Mouse (Mus musculus): Measurements from ENCODE around the gene Wdr90. TPM values are rescaled to one million over a fixed set of nuclear protein-coding genes. Genes with fewer than 3 reads are reported as not detected.

Gene Wdr90
- polyA plus RNA-seq, 1 experiment from 2014 or later = 19.8 TPM

- Histone ChIP-seq H3K27ac (no peak overlapping the region), H3K9ac (no peak overlapping the region), H3K36me3 (no peaks in the 10 kb centered on the region), H3K4me3 (no peak overlapping the region), H3K4me2 (no peak overlapping the region), H3K4me1 (replicated peaks) (peaks cover 53% of the 10 kb centered on the region), H3K9me3 (no peaks in the 10 kb centered on the region), H3K27me3 (no peaks in the 10 kb centered on the region)
- WGBS = 91% methylated on average over 4 of the region's 4 CpGs
- no peak for ATAC-seq (ENCODE audit: low FRiP score)
Observed at GRCm38 (mm10) chr17:25806507-25806906, 54.8 kb downstream of the Wdr90 start.

GRCm38 (mm10) chr17:25802825-25803517, 58.3 kb downstream of the Wdr90 start:
- Histone ChIP-seq H3K9me3 (no peaks in the 10 kb centered on the region), H3K36me3 (no peaks in the 10 kb centered on the region), H3K4me3 (no peak overlapping the region), H3K4me2 (peak overlapping the region; percentile 37), H3K9ac (peak overlapping the region; percentile 63), H3K27me3 (peaks cover 4% of the 10 kb centered on the region; the same call in 1 of the 2 replicates), H3K27ac (peak overlapping the region; percentile 92), H3K4me1 (replicated peaks) (peaks cover 30% of the 10 kb centered on the region)
- WGBS = 8% methylated on average over 10 of the region's 10 CpGs
- ATAC-seq (ENCODE audit: low FRiP score) = peak; percentile 88

GRCm38 (mm10) chr17:25801029-25801428, 60.3 kb downstream of the Wdr90 start:
- H3K4me2 ChIP-seq = no peak overlapping the region
- H3K4me1 ChIP-seq (replicated peaks) = peaks cover 41% of the 10 kb centered on the region
- ATAC-seq (ENCODE audit: low FRiP score) = no peak
- no peak overlapping the region for H3K4me3 ChIP-seq
- WGBS = 9% methylated on average over 6 of the region's 6 CpGs
- no peak overlapping the region for H3K27ac ChIP-seq
- no peak overlapping the region for H3K9ac ChIP-seq
- H3K9me3 ChIP-seq = no peaks in the 10 kb centered on the region
- no peaks in the 10 kb centered on the region for H3K36me3 ChIP-seq
- H3K27me3 ChIP-seq = peaks cover 8% of the 10 kb centered on the region

GRCm38 (mm10) chr17:25796951-25797369, 64.3 kb downstream of the Wdr90 start, which contains the start of gene Metrn:
TSS of gene Metrn (minus strand) at chr17:25797136.
- ATAC-seq (ENCODE audit: low FRiP score) = peak; percentile 70
- Histone ChIP-seq H3K9ac (peak within 1 kb of the TSS; percentile 70), H3K27me3 (peaks cover 8% of the 10 kb centered on the region), H3K27ac (peak within 1 kb of the TSS; percentile 76; the same call in 1 of the 2 replicates), H3K4me2 (peak within 1 kb of the TSS; percentile 88), H3K36me3 (no peaks in the 10 kb centered on the region), H3K4me1 (replicated peaks) (peaks cover 52% of the 10 kb centered on the region), H3K4me3 (peak within 1 kb of the TSS; percentile 61), H3K9me3 (no peaks in the 10 kb centered on the region)
- under 1% methylated on average over 34 of the region's 35 CpGs for WGBS

GRCm38 (mm10) chr17:25796211-25796771, 65.0 kb downstream of the Wdr90 start:
- peak overlapping the region; percentile 70 for H3K9ac ChIP-seq
- peaks cover 6% of the 10 kb centered on the region for H3K27me3 ChIP-seq
- ATAC-seq (ENCODE audit: low FRiP score) = no peak
- no peaks in the 10 kb centered on the region for H3K36me3 ChIP-seq
- H3K9me3 ChIP-seq = no peaks in the 10 kb centered on the region
- WGBS = under 1% methylated on average over 37 of the region's 37 CpGs
- peak overlapping the region; percentile 76; the same call in 1 of the 2 replicates for H3K27ac ChIP-seq
- peaks cover 57% of the 10 kb centered on the region for H3K4me1 ChIP-seq (replicated peaks)
- H3K4me3 ChIP-seq = peak overlapping the region; percentile 61
- peak overlapping the region; percentile 88 for H3K4me2 ChIP-seq

GRCm38 (mm10) chr17:25795609-25796092, 65.7 kb downstream of the Wdr90 start, which contains the start of gene AC134908.4:
TSS of gene AC134908.4 (minus strand) at chr17:25795659.
- Histone ChIP-seq H3K4me1 (replicated peaks) (peaks cover 60% of the 10 kb centered on the region), H3K27ac (peak within 1 kb of the TSS; percentile 93), H3K4me3 (peak within 1 kb of the TSS; percentile 61), H3K4me2 (peak within 1 kb of the TSS; percentile 88), H3K27me3 (peaks cover 4% of the 10 kb centered on the region; the same call in 1 of the 2 replicates), H3K36me3 (no peaks in the 10 kb centered on the region), H3K9me3 (no peaks in the 10 kb centered on the region), H3K9ac (peak within 1 kb of the TSS; percentile 70)
- 6% methylated on average over 6 of the region's 6 CpGs for WGBS
- no peak for ATAC-seq (ENCODE audit: low FRiP score)

- no peaks in the 10 kb centered on the region for H3K36me3 ChIP-seq
- H3K9me3 ChIP-seq = no peaks in the 10 kb centered on the region
- H3K4me2 ChIP-seq = peak overlapping the region; percentile 88
- peaks cover 64% of the 10 kb centered on the region for H3K4me1 ChIP-seq (replicated peaks)
- 45% methylated on average over 17 of the region's 17 CpGs for WGBS
- peak overlapping the region; percentile 61 for H3K4me3 ChIP-seq
- peaks cover 4% of the 10 kb centered on the region; the same call in 1 of the 2 replicates for H3K27me3 ChIP-seq
- no peak for ATAC-seq (ENCODE audit: low FRiP score)
- H3K9ac ChIP-seq = peak overlapping the region; percentile 70
- H3K27ac ChIP-seq = peak overlapping the region; percentile 93
Observed at GRCm38 (mm10) chr17:25794998-25795397, 66.3 kb downstream of the Wdr90 start.

Small RNA genes lying within 50 kb of the gene (microRNA-seq; reads per million reads assigned to microRNA genes)
- gene Mir3082 = not detected

Other genes starting within 250 kb of the Wdr90 start
- gene Gng13, start 144.3 kb downstream of the Wdr90 start, polyA plus RNA-seq (2015; fragmentation: Nextera tagmentation; extraction: Ambion mirVana) = 1.6 TPM in 2 replicates
- gene Chtf18, start 134.1 kb downstream of the Wdr90 start, polyA plus RNA-seq (2015; fragmentation: Nextera tagmentation; extraction: Ambion mirVana) = 7.9 and 8.5 TPM in 2 replicates
- gene Rpusd1, start 133.8 kb downstream of the Wdr90 start, polyA plus RNA-seq (2015; fragmentation: Nextera tagmentation; extraction: Ambion mirVana) = 23.4 and 24.2 TPM in 2 replicates
- not detected in 2 replicates for gene Mslnl, start 125.5 kb downstream of the Wdr90 start, polyA plus RNA-seq (2015; fragmentation: Nextera tagmentation; extraction: Ambion mirVana)
- 0.34 TPM in 1 of 2 replicates, not detected in the other for gene Msln, start 107.1 kb downstream of the Wdr90 start, polyA plus RNA-seq (2015; fragmentation: Nextera tagmentation; extraction: Ambion mirVana)
- gene Narfl, start 87.7 kb downstream of the Wdr90 start, polyA plus RNA-seq (2015; fragmentation: Nextera tagmentation; extraction: Ambion mirVana) = 27.8 and 28.0 TPM in 2 replicates
- 125 and 138 TPM in 2 replicates for gene Haghl, start 75.8 kb downstream of the Wdr90 start, polyA plus RNA-seq (2015; fragmentation: Nextera tagmentation; extraction: Ambion mirVana)
- gene Ccdc78, start 74.9 kb downstream of the Wdr90 start, polyA plus RNA-seq (2015; fragmentation: Nextera tagmentation; extraction: Ambion mirVana) = 0.16 and 0.36 TPM in 2 replicates
- 86.6 and 86.8 TPM in 2 replicates for gene Fam173a, start 68.6 kb downstream of the Wdr90 start, polyA plus RNA-seq (2015; fragmentation: Nextera tagmentation; extraction: Ambion mirVana)
- gene AC134908.4, start 65.8 kb downstream of the Wdr90 start, polyA plus RNA-seq (2015; fragmentation: Nextera tagmentation; extraction: Ambion mirVana) = 0.60 TPM in 1 of 2 replicates, not detected in the other
- gene Metrn, start 64.4 kb downstream of the Wdr90 start, polyA plus RNA-seq (2015; fragmentation: Nextera tagmentation; extraction: Ambion mirVana) = 45.4 and 57.6 TPM in 2 replicates
- gene Fbxl16, start 52.4 kb downstream of the Wdr90 start, polyA plus RNA-seq (2015; fragmentation: Nextera tagmentation; extraction: Ambion mirVana) = 29.1 and 32.4 TPM in 2 replicates
- 26.6 and 30.7 TPM in 2 replicates for gene Wdr24, start 37.9 kb downstream of the Wdr90 start, polyA plus RNA-seq (2015; fragmentation: Nextera tagmentation; extraction: Ambion mirVana)
- 62.9 and 64.2 TPM in 2 replicates for gene Jmjd8, start 32.6 kb downstream of the Wdr90 start, polyA plus RNA-seq (2015; fragmentation: Nextera tagmentation; extraction: Ambion mirVana)
- 325 and 337 TPM in 2 replicates for gene Stub1, start 28.1 kb downstream of the Wdr90 start, polyA plus RNA-seq (2015; fragmentation: Nextera tagmentation; extraction: Ambion mirVana)
- 24.2 and 25.5 TPM in 2 replicates for gene Rhbdl1, start 24.2 kb downstream of the Wdr90 start, polyA plus RNA-seq (2015; fragmentation: Nextera tagmentation; extraction: Ambion mirVana)
- 8.1 and 8.5 TPM in 2 replicates for gene Gm20683, start 19.7 kb downstream of the Wdr90 start, polyA plus RNA-seq (2015; fragmentation: Nextera tagmentation; extraction: Ambion mirVana)
- gene Rhot2, start 16.6 kb downstream of the Wdr90 start, polyA plus RNA-seq (2015; fragmentation: Nextera tagmentation; extraction: Ambion mirVana) = 14.5 and 15.9 TPM in 2 replicates
- gene Mcrip2, start 7.3 kb upstream of the Wdr90 start, polyA plus RNA-seq (2015; fragmentation: Nextera tagmentation; extraction: Ambion mirVana) = 11.4 and 11.7 TPM in 2 replicates
- gene Mettl26, start 13.6 kb upstream of the Wdr90 start, polyA plus RNA-seq (2015; fragmentation: Nextera tagmentation; extraction: Ambion mirVana) = 63.0 and 65.7 TPM in 2 replicates
- gene Wfikkn1, start 19.4 kb upstream of the Wdr90 start, polyA plus RNA-seq (2015; fragmentation: Nextera tagmentation; extraction: Ambion mirVana) = 0.45 and 0.63 TPM in 2 replicates
- gene Rab40c, start 58.2 kb upstream of the Wdr90 start, polyA plus RNA-seq (2015; fragmentation: Nextera tagmentation; extraction: Ambion mirVana) = 45.5 and 48.7 TPM in 2 replicates
- 57.1 and 58.9 TPM in 2 replicates for gene Pigq, start 83.4 kb upstream of the Wdr90 start, polyA plus RNA-seq (2015; fragmentation: Nextera tagmentation; extraction: Ambion mirVana)
- 0.09 TPM in 1 of 2 replicates, not detected in the other for gene Nhlrc4, start 83.5 kb upstream of the Wdr90 start, polyA plus RNA-seq (2015; fragmentation: Nextera tagmentation; extraction: Ambion mirVana)
- 0.56 and 0.77 TPM in 2 replicates for gene A930017K11Rik, start 91.1 kb upstream of the Wdr90 start, polyA plus RNA-seq (2015; fragmentation: Nextera tagmentation; extraction: Ambion mirVana)
- gene Capn15, start 124.3 kb upstream of the Wdr90 start, polyA plus RNA-seq (2015; fragmentation: Nextera tagmentation; extraction: Ambion mirVana) = 20.4 and 21.6 TPM in 2 replicates
- 28.7 and 29.5 TPM in 2 replicates for gene Rab11fip3, start 208.1 kb upstream of the Wdr90 start, polyA plus RNA-seq (2015; fragmentation: Nextera tagmentation; extraction: Ambion mirVana)
- 33.5 and 34.9 TPM in 2 replicates for gene Decr2, start 228.8 kb upstream of the Wdr90 start, polyA plus RNA-seq (2015; fragmentation: Nextera tagmentation; extraction: Ambion mirVana)
- 29.8 and 31.6 TPM in 2 replicates for gene Nme4, start 234.1 kb upstream of the Wdr90 start, polyA plus RNA-seq (2015; fragmentation: Nextera tagmentation; extraction: Ambion mirVana)